Mouse (Mus musculus) bone marrow macrophage, adult 2 months (primary cell): ENCODE results near the gene Celf5.

Experiments used
- CTCF ChIP-seq: IDR thresholded peaks from 2 replicates; pipeline ENCODE4 v1.5.1; 2012; ENCODE audit warnings: low read depth, mild to moderate bottlenecking, low read length, moderate library complexity
- POLR2A ChIP-seq: IDR thresholded peaks from 2 replicates; pipeline ENCODE4 v1.6.1; 2012; ENCODE audit warnings: mild to moderate bottlenecking, low read depth, low read length, borderline replicate concordance

GRCm38 (mm10) chr10:81502658-81503057 is 20.1 kb upstream of the Celf5 start:
- TF ChIP-seq CTCF: peak; percentile 86
- no peak for TF ChIP-seq POLR2A
